Mouse (Mus musculus): ENCODE measurements around the gene Nmrk2.

- TF ChIP-seq CTCF (conservative IDR thresholded peaks at IDR 0.05 in 1 of 2, IDR thresholded peaks at IDR 0.05 in 1 of 2; ENCODE audit: low read depth in 2 of 2, low read length in 2 of 2) (no peak), HCFC1 (IDR thresholded peaks at IDR 0.05; ENCODE audit: low read depth, low read length) (no peak), POLR2A (IDR thresholded peaks at IDR 0.05; ENCODE audit: low read depth, low read length) (no peak), SMC3 (IDR thresholded peaks at IDR 0.05; ENCODE audit: low read depth, low read length) (no peak), ZNF384 (IDR thresholded peaks at IDR 0.05; ENCODE audit: low read depth, low read length) (no peak), ZC3H11A (IDR thresholded peaks at IDR 0.05; ENCODE audit: low read depth, low read length) (no peak), MXI1 (IDR thresholded peaks at IDR 0.05; ENCODE audit: low read depth, low read length) (no peak), UBTF (IDR thresholded peaks at IDR 0.05; ENCODE audit: low read depth, low read length) (no peak), MAX (IDR thresholded peaks at IDR 0.05; ENCODE audit: low read length) (no peak), TBP (conservative IDR thresholded peaks at IDR 0.05; ENCODE audit: low read depth, low read length) (no peak), NELFE (IDR thresholded peaks at IDR 0.05; ENCODE audit: low read depth, low read length) (no peak), USF1 (IDR thresholded peaks at IDR 0.05; ENCODE audit: low read depth, low read length) (no peak), EP300 (IDR thresholded peaks at IDR 0.05; ENCODE audit: low read length) (no peak), BHLHE40 (IDR thresholded peaks at IDR 0.05; ENCODE audit: low read depth, low read length) (no peak)
Observed at GRCm38 (mm10) chr10:81184765-81185164, 17.1 kb downstream of the Nmrk2 start.
